Comparison of ENCODE assay signal across 28 mouse cellular contexts in the genomic region with DNA sequence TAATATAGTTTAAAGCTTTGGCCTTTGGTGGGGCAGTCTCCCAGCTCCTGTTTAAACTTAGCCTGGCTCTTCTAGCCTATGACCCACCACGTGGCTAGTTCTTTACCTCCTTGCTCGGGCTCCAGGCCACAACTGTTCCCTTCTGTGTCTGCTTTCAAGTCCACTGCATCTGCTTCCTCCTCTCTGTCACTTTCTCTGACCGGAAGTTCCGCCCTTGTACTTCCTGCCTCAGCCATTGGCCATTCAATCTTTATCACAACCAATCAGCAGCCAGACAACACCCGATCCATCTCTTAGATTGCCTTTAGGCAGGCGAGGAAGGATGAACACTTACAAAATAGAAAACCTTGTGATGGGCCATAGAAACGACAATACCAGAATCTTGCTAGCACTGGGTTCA. TPM values are rescaled to one million over a fixed set of nuclear protein-coding genes. Genes with fewer than 3 reads are reported as not detected.
DNase-seq lines count a peak whose midpoint lies in the region; TF ChIP-seq lines count a peak whose summit lies in the region.
"Had no signal": no experiment of that assay in that cellular context is flagged by ENCODE, and none has a peak within 500 bp of the region (broad histone marks: within the 10 kb centered on the region; RNA-seq: fewer than 3 reads in every experiment).

No protein-coding gene starts in this region.

- no peak for TF ChIP-seq CTCF in CH12.LX (conservative IDR thresholded peaks at IDR 0.05 in 1 of 2, IDR thresholded peaks at IDR 0.05 in 1 of 2; ENCODE audit: low read depth in 2 of 2, low read length in 2 of 2)

- peak overlapping the region; percentile 25 to 44 (median 38) for H3K4me3 ChIP-seq in CH12.LX (replicated peaks in 1 of 3; ENCODE audit: low read depth in 2 of 3, low read length in 2 of 3, poor library complexity in 1 of 3)
- H3K4me3 ChIP-seq in myocyte: peak overlapping the region; percentile 14
- H3K4me3 ChIP-seq: embryonic facial prominence, embryonic 13.5 days; forebrain, embryonic 12.5 days; heart, embryonic 10.5 days; heart, embryonic 15.5 days; hindbrain, embryonic 13.5 days had no signal

- dilution Hi-C loops in CH12.LX (cut with MboI; ENCODE audit: extremely low pct_ligation_motif_present, extremely low pct_unique_long_range_greater_than_20kb, low sequenced_read_pairs): no loop called here

- peaks cover 6 to 34% of the 10 kb centered on the region in 2 experiments; a peak in 2 of 4 replicates for H3K4me1 ChIP-seq in CH12.LX (ENCODE audit: control insufficient read depth in 1 of 2, insufficient read depth in 2 of 2)
- H3K4me1 ChIP-seq: embryonic facial prominence, embryonic 13.5 days; forebrain, embryonic 12.5 days; hindbrain, embryonic 13.5 days had no signal

- no peaks in the 10 kb centered on the region for H3K79me2 ChIP-seq in CH12.LX (replicated peaks; ENCODE audit: control insufficient read depth, extremely low read depth, insufficient read depth, poor library complexity, severe bottlenecking)
- H3K79me2 ChIP-seq in myocyte (ENCODE audit: control insufficient read depth, insufficient read depth): no peaks in the 10 kb centered on the region

- TF ChIP-seq POLR2A in CH12.LX (IDR thresholded peaks at IDR 0.05; ENCODE audit: low read depth, low read length) (peak; percentile 57), myocyte (IDR thresholded peaks at IDR 0.05; ENCODE audit: insufficient read length, low read depth) (peak; percentile 49)

- peaks cover 13% of the 10 kb centered on the region for H3K9me3 ChIP-seq in CH12.LX (replicated peaks; ENCODE audit: low read length)
- H3K9me3 ChIP-seq: embryonic facial prominence, embryonic 13.5 days; forebrain, embryonic 12.5 days; heart, embryonic 10.5 days; heart, embryonic 15.5 days; hindbrain, embryonic 13.5 days had no signal

- no peak overlapping the region for H3K4me2 ChIP-seq in CH12.LX (ENCODE audit: insufficient read depth, low read depth, poor library complexity, severe bottlenecking)
- H3K4me2 ChIP-seq in myocyte (ENCODE audit: low read depth): peak overlapping the region; percentile 67
- H3K4me2 ChIP-seq: embryonic facial prominence, embryonic 13.5 days; forebrain, embryonic 12.5 days; heart, embryonic 15.5 days; hindbrain, embryonic 13.5 days had no signal

- peak; percentile 3 to 16 for DNase-seq in spleen, postnatal 4 days (ENCODE audit: low spot score in 2 of 2)
- DNase-seq in spleen, postnatal 36 days (ENCODE audit: low spot score in 2 of 2): no peak
- DNase-seq in 3T3-L1 (ENCODE audit: low read depth, low spot score) (peak; percentile 4), CH12.LX (ENCODE audit: extremely low read depth) (peak; percentile 78), adipocyte (ENCODE audit: low spot score) (no peak)
- DNase-seq in gastrocnemius, postnatal 36 days: no peak
- DNase-seq: adrenal gland, postnatal 10 days; cerebellum, adult 11-12 months; cerebellum, adult 9-10 months; cerebellum, postnatal 25 days; gastrocnemius, postnatal 10 days; heart, postnatal 14 days; kidney, adult 11 months had no signal

- intact Hi-C loops in gastrocnemius, postnatal 36 days (cut with DNase I): no loop called here

- TF ChIP-seq RAD21 in CH12.LX (IDR thresholded peaks at IDR 0.05; ENCODE audit: low read depth, low read length): no peak

- no peak for TF ChIP-seq EP300 in CH12.LX (IDR thresholded peaks at IDR 0.05; ENCODE audit: low read length)

- in situ Hi-C loops in CH12.LX (cut with MboI; ENCODE audit: low pct_ligation_motif_present, low pct_unique_long_range_greater_than_20kb, low sequenced_read_pairs): no loop called here

- no peak overlapping the region for H3K27ac ChIP-seq in CH12.LX (ENCODE audit: insufficient read depth, low read depth)
- H3K27ac ChIP-seq: embryonic facial prominence, embryonic 13.5 days; forebrain, embryonic 12.5 days; heart, embryonic 10.5 days; heart, embryonic 15.5 days; hindbrain, embryonic 13.5 days; hindbrain, postnatal 0 days had no signal

- H3K36me3 ChIP-seq in CH12.LX (replicated peaks in 1 of 2; ENCODE audit: control insufficient read depth in 1 of 2, insufficient read depth in 1 of 2, low read length in 1 of 2): no peaks in the 10 kb centered on the region
- H3K36me3 ChIP-seq in myocyte (ENCODE audit: control insufficient read depth, insufficient read depth): no peaks in the 10 kb centered on the region
- H3K36me3 ChIP-seq: embryonic facial prominence, embryonic 13.5 days; forebrain, embryonic 12.5 days; heart, embryonic 10.5 days; heart, embryonic 15.5 days; hindbrain, embryonic 13.5 days had no signal

- no peaks in the 10 kb centered on the region for H3K27me3 ChIP-seq in CH12.LX (replicated peaks)
- H3K27me3 ChIP-seq in myocyte (ENCODE audit: control insufficient read depth, insufficient read depth, insufficient read length): no peaks in the 10 kb centered on the region
- H3K27me3 ChIP-seq: embryonic facial prominence, embryonic 13.5 days; forebrain, embryonic 12.5 days; heart, embryonic 15.5 days had no signal

- no peak overlapping the region for H3ac ChIP-seq in myocyte (ENCODE audit: control insufficient read depth, insufficient read length)

- H3K9ac ChIP-seq in CH12.LX (ENCODE audit: insufficient read depth, low read depth): no peak overlapping the region
- H3K9ac ChIP-seq: embryonic facial prominence, embryonic 13.5 days; forebrain, embryonic 12.5 days; heart, embryonic 15.5 days; hindbrain, embryonic 13.5 days had no signal

TF ChIP-seq in CH12.LX, 34 proteins besides CTCF, POLR2A, EP300 and RAD21 (continues in another document):
- TF ChIP-seq CHD2 (IDR thresholded peaks at IDR 0.05; ENCODE audit: low read length) (no peak), UBTF (IDR thresholded peaks at IDR 0.05; ENCODE audit: low read depth, low read length) (no peak), CHD1 (IDR thresholded peaks at IDR 0.05; ENCODE audit: low read depth, low read length) (no peak), BHLHE40 (IDR thresholded peaks at IDR 0.05; ENCODE audit: low read depth, low read length) (no peak), ZKSCAN1 (IDR thresholded peaks at IDR 0.05; ENCODE audit: borderline replicate concordance, low read depth, low read length) (no peak), TBP (conservative IDR thresholded peaks at IDR 0.05; ENCODE audit: low read depth, low read length) (peak; percentile 57; the same call in 1 of the 2 replicates), USF2 (conservative IDR thresholded peaks at IDR 0.05; ENCODE audit: low read depth, low read length) (no peak), RCOR1 (conservative IDR thresholded peaks at IDR 0.05; ENCODE audit: low read depth, low read length) (no peak), JUND (conservative IDR thresholded peaks at IDR 0.05; ENCODE audit: low read depth, low read length) (no peak), ELF1 (IDR thresholded peaks at IDR 0.05; ENCODE audit: low read depth, low read length) (peak; percentile 63), SIN3A (IDR thresholded peaks at IDR 0.05; ENCODE audit: low read length) (no peak; the same call in 1 of the 2 replicates), IRF4 (IDR thresholded peaks at IDR 0.05; ENCODE audit: low read depth, low read length) (no peak), MXI1 (IDR thresholded peaks at IDR 0.05; ENCODE audit: low read depth, low read length) (no peak), MAX (IDR thresholded peaks at IDR 0.05; ENCODE audit: low read length) (no peak), JUN (IDR thresholded peaks at IDR 0.05; ENCODE audit: insufficient read depth, low read depth, low read length) (no peak), TCF12 (IDR thresholded peaks at IDR 0.05; ENCODE audit: low read depth, low read length) (0 out of 2 replicates have a peak, but pooled peaks have one; percentile 15), USF1 (IDR thresholded peaks at IDR 0.05; ENCODE audit: low read depth, low read length) (no peak), E2F4 (IDR thresholded peaks at IDR 0.05; ENCODE audit: insufficient replicate concordance, low read depth, low read length) (no peak), NRF1 (IDR thresholded peaks at IDR 0.05; ENCODE audit: low read depth, low read length) (no peak)

TF ChIP-seq in myocyte, 11 proteins besides CTCF, POLR2A, EP300 and RAD21:
- TF ChIP-seq POLR2AphosphoS2 (IDR thresholded peaks at IDR 0.05; ENCODE audit: insufficient read length, low read depth) (peak; percentile 34), TCF12 (IDR thresholded peaks at IDR 0.05; ENCODE audit: insufficient read depth, poor library complexity, severe bottlenecking) (no peak), MAX (IDR thresholded peaks at IDR 0.05; ENCODE audit: low read depth) (no peak), MYOD1 (IDR thresholded peaks at IDR 0.05; ENCODE audit: control insufficient read depth in 1 of 3, insufficient read length in 2 of 3, low read depth in 2 of 3) (no peak)

RNA-seq across cellular contexts. Expression of a gene that starts 58.1 kb away (rescaled TPM):
- total RNA-seq in CH12.LX (2012; rRNA removed): not detected in 2 replicates
- not detected in 2 replicates for total RNA-seq in CH12.LX (2014; rRNA removed)
- not detected in 2 replicates for polyA plus RNA-seq in CH12.LX (2012; ENCODE audit: insufficient read length, low read depth)
- not detected for polyA plus RNA-seq in myocyte (2012; fragmentation: generic; extraction: Trizol)
- total RNA-seq in gastrocnemius, postnatal 36 days (2021): not detected
- total RNA-seq: adrenal gland, postnatal 10 days; ES-E14; gastrocnemius, postnatal 10 days; granulocyte monocyte progenitor cell, adult 5-6 weeks; heart, postnatal 14 days; hematopoietic stem cell, adult 5-6 weeks; hindbrain, postnatal 0 days had no signal
- polyA plus RNA-seq: C2C12; cortical plate, adult 2 months; embryonic facial prominence, embryonic 13.5 days; forebrain, embryonic 12.5 days; forebrain, embryonic 16.5 days; frontal cortex, adult 2 months; heart, embryonic 10.5 days; heart, embryonic 15.5 days; hindbrain, embryonic 13.5 days; hindbrain, postnatal 0 days; intestine, embryonic 14.5 days had no signal

Comparison
In these comparisons a context has a peak if more than half of its experiments do, and no peak if none do; other contexts are left out.
1. DNase-seq: peak in spleen, postnatal 4 days (2 of 2), 3T3-L1 (single experiment) and CH12.LX (single experiment); none in spleen, postnatal 36 days (0 of 2), gastrocnemius, postnatal 36 days (0 of 2) and adipocyte (single experiment).